Comparison of ENCODE assay signal across 9 mouse cellular contexts in genomic region chr6:108772913-108773312, GRCm38 (mm10). TPM values are rescaled to one million over a fixed set of nuclear protein-coding genes. Genes with fewer than 3 reads are reported as not detected.
DNase-seq lines count a peak whose midpoint lies in the region; ATAC-seq and TF ChIP-seq lines count a peak whose summit lies in the region.
"Had no signal": no experiment of that assay in that cellular context is flagged by ENCODE, and none has a peak within 500 bp of the region (broad histone marks: within the 10 kb centered on the region; RNA-seq: fewer than 3 reads in every experiment).

No protein-coding gene starts in this region.

- peak; percentile 92 for DNase-seq in NIH3T3 (ENCODE audit: low read depth)
- peak; percentile 84 to 85 for DNase-seq in cerebellum, adult 18-20 months
- DNase-seq in forebrain, postnatal 0 days: peak; percentile 85
- DNase-seq in layer of hippocampus, postnatal 14 days (ENCODE audit: low spot score in 2 of 2): peak; percentile 77 to 81
- peak; percentile 82 to 91 for DNase-seq in right cerebral cortex, postnatal 10 days (ENCODE audit: low spot score in 2 of 2)
- peak; percentile 90 for DNase-seq in urinary bladder, postnatal 14 days (ENCODE audit: low spot score)

- H3K9ac ChIP-seq in forebrain, postnatal 0 days: no peak overlapping the region
- H3K9ac ChIP-seq in hindbrain, embryonic 12.5 days: no peak overlapping the region
- H3K9ac ChIP-seq: limb, embryonic 13.5 days had no signal

- H3K36me3 ChIP-seq in forebrain, postnatal 0 days (ENCODE audit: insufficient read depth): no peaks in the 10 kb centered on the region
- H3K36me3 ChIP-seq in hindbrain, embryonic 12.5 days: no peaks in the 10 kb centered on the region
- H3K36me3 ChIP-seq: limb, embryonic 13.5 days had no signal

- H3K9me3 ChIP-seq in forebrain, postnatal 0 days (ENCODE audit: low read length): no peaks in the 10 kb centered on the region
- H3K9me3 ChIP-seq in hindbrain, embryonic 12.5 days (replicated peaks): no peaks in the 10 kb centered on the region
- H3K9me3 ChIP-seq: limb, embryonic 13.5 days had no signal

- peak; percentile 88 for TF ChIP-seq CTCF in forebrain, postnatal 0 days (IDR thresholded peaks at IDR 0.05; ENCODE audit: low read depth)

- WGBS in forebrain, postnatal 0 days: 15% methylated on average over 9 of the region's 9 CpGs
- 18% methylated on average over 9 of the region's 9 CpGs for WGBS in hindbrain, embryonic 12.5 days

- H3K4me3 ChIP-seq in forebrain, postnatal 0 days (ENCODE audit: low read depth, low read length): no peak overlapping the region
- H3K4me3 ChIP-seq in hindbrain, embryonic 12.5 days: no peak overlapping the region
- H3K4me3 ChIP-seq: limb, embryonic 13.5 days had no signal

- ATAC-seq in forebrain, postnatal 0 days: peak; percentile 86
- peak; percentile 50; the same call in 1 of the 2 replicates for ATAC-seq in hindbrain, embryonic 12.5 days (ENCODE audit: low FRiP score)
- peak; percentile 99 for ATAC-seq in megakaryocyte, adult 5-6 weeks (ENCODE audit: poor library complexity, severe bottlenecking)

- H3K27me3 ChIP-seq in forebrain, postnatal 0 days (ENCODE audit: insufficient read depth, low read length): no peaks in the 10 kb centered on the region
- H3K27me3 ChIP-seq in hindbrain, embryonic 12.5 days: no peaks in the 10 kb centered on the region
- H3K27me3 ChIP-seq: limb, embryonic 13.5 days had no signal

- no peak overlapping the region for H3K4me2 ChIP-seq in forebrain, postnatal 0 days (ENCODE audit: low read depth)
- no peak overlapping the region for H3K4me2 ChIP-seq in hindbrain, embryonic 12.5 days (replicated peaks)
- H3K4me2 ChIP-seq: limb, embryonic 13.5 days had no signal

- no peak overlapping the region for H3K27ac ChIP-seq in forebrain, postnatal 0 days (ENCODE audit: low read depth, low read length)
- H3K27ac ChIP-seq in hindbrain, embryonic 12.5 days: no peak overlapping the region
- H3K27ac ChIP-seq: limb, embryonic 13.5 days had no signal

- H3K4me1 ChIP-seq in forebrain, postnatal 0 days (ENCODE audit: insufficient read depth): no peaks in the 10 kb centered on the region
- no peaks in the 10 kb centered on the region for H3K4me1 ChIP-seq in hindbrain, embryonic 12.5 days
- H3K4me1 ChIP-seq: limb, embryonic 13.5 days had no signal

RNA-seq across cellular contexts. Expression of gene Arl8b, which starts 10.0 kb away (rescaled TPM):
- total RNA-seq in forebrain, postnatal 0 days (2014; rRNA removed): 70.3 and 75.9 TPM in 2 replicates
- 88.4 and 97.6 TPM in 2 replicates for polyA plus RNA-seq in forebrain, postnatal 0 days (2015; fragmentation: Nextera tagmentation; extraction: Ambion mirVana)
- polyA plus RNA-seq in hindbrain, embryonic 12.5 days (2016; fragmentation: Nextera tagmentation; extraction: Ambion mirVana): 76.1 and 86.7 TPM in 2 replicates
- 100 to 1,000 TPM; 188 to 200 TPM for total RNA-seq in layer of hippocampus, postnatal 14 days (2021)
- 188 and 201 TPM in 2 replicates for total RNA-seq in megakaryocyte, adult 5-6 weeks (2015)
- 67.0 and 67.8 TPM in 2 replicates for total RNA-seq in megakaryocyte, adult 5-6 weeks (2017)

RNA-seq across cellular contexts. Expression of gene Edem1, which starts 55.5 kb away (rescaled TPM):
- 18.9 and 21.1 TPM in 2 replicates for total RNA-seq in forebrain, postnatal 0 days (2014; rRNA removed)
- 3.6 and 4.2 TPM in 2 replicates for polyA plus RNA-seq in forebrain, postnatal 0 days (2015; fragmentation: Nextera tagmentation; extraction: Ambion mirVana)
- 18.5 and 19.2 TPM in 2 replicates for polyA plus RNA-seq in hindbrain, embryonic 12.5 days (2016; fragmentation: Nextera tagmentation; extraction: Ambion mirVana)
- 10 to 100 TPM; 19.6 to 28.9 TPM for total RNA-seq in layer of hippocampus, postnatal 14 days (2021)
- 133 and 149 TPM in 2 replicates for total RNA-seq in megakaryocyte, adult 5-6 weeks (2015)
- 118 and 136 TPM in 2 replicates for total RNA-seq in megakaryocyte, adult 5-6 weeks (2017)
